Mouse (Mus musculus) liver (tissue): ENCODE measurements around the gene Atl3.
"Not testable (repeated sequence)": the region's sequence is repeated elsewhere in the genome, so short reads cannot be mapped to it uniquely, and the experiment has no call there.

Source experiments
- DNase-seq: peaks from one replicate; pipeline ENCODE4 v3.0.0-alpha.2; 2020; ENCODE audit warnings: mixed read lengths

The Atl3 gene

GRCm38 (mm10) chr19:7493352-7494186, at the start of gene Atl3:
TSS of gene Atl3 (plus strand) at chr19:7494040.
- no peak for DNase-seq

GRCm38 (mm10) chr19:7445105-7445504, 48.7 kb upstream of the Atl3 start:
- no peak for DNase-seq

- DNase-seq = no peak
Measured at GRCm38 (mm10) chr19:7445596-7445995, 48.2 kb upstream of the Atl3 start.

GRCm38 (mm10) chr19:7456803-7457202, 37.0 kb upstream of the Atl3 start:
- DNase-seq = no peak

- no peak for DNase-seq
Measured at GRCm38 (mm10) chr19:7458901-7459300, 34.9 kb upstream of the Atl3 start.

- DNase-seq = no peak
Measured at GRCm38 (mm10) chr19:7459370-7459769, 34.5 kb upstream of the Atl3 start.

GRCm38 (mm10) chr19:7467915-7468314, 25.9 kb upstream of the Atl3 start:
- no peak for DNase-seq

- no peak for DNase-seq
Measured at GRCm38 (mm10) chr19:7470643-7471042, 23.2 kb upstream of the Atl3 start.

GRCm38 (mm10) chr19:7479751-7480248, 14.0 kb upstream of the Atl3 start:
- no peak for DNase-seq

- peak; percentile 47 for DNase-seq
Measured at GRCm38 (mm10) chr19:7481541-7482265, 12.1 kb upstream of the Atl3 start.

- no peak for DNase-seq
Measured at GRCm38 (mm10) chr19:7482266-7482598, 11.6 kb upstream of the Atl3 start.

- DNase-seq = peak; percentile 99
Measured at GRCm38 (mm10) chr19:7482599-7483511, 11.0 kb upstream of the Atl3 start, which contains the start of gene Rtn3. TSS of gene Rtn3 (minus strand) at chr19:7483281.

- peak; percentile 72 for DNase-seq
Measured at GRCm38 (mm10) chr19:7483512-7483882, 10.3 kb upstream of the Atl3 start.

GRCm38 (mm10) chr19:7484076-7484475, 9.8 kb upstream of the Atl3 start:
- peak; percentile 20 for DNase-seq

- DNase-seq = no peak
Measured at GRCm38 (mm10) chr19:7487680-7488079, 6.2 kb upstream of the Atl3 start.

- no peak for DNase-seq
Measured at GRCm38 (mm10) chr19:7491960-7492359, 1.9 kb upstream of the Atl3 start.

- no peak for DNase-seq
Measured at GRCm38 (mm10) chr19:7492682-7493081, 1.2 kb upstream of the Atl3 start.

GRCm38 (mm10) chr19:7494187-7495015, 561 bp downstream of the Atl3 start:
- peak; percentile 89 for DNase-seq

GRCm38 (mm10) chr19:7495221-7496038, 1.6 kb downstream of the Atl3 start:
- no peak for DNase-seq

- DNase-seq = not testable (repeated sequence)
Measured at GRCm38 (mm10) chr19:7496070-7496469, 2.2 kb downstream of the Atl3 start.

- DNase-seq = no peak
Measured at GRCm38 (mm10) chr19:7498816-7499215, 5.0 kb downstream of the Atl3 start.
